Mouse (Mus musculus) telencephalon, adult 2 months (tissue): ENCODE measurements around the gene Crygf.
"Not testable (repeated sequence)": the region's sequence is repeated elsewhere in the genome, so short reads cannot be mapped to it uniquely, and the experiment has no call there.

Experiments
- DNase-seq: peaks from one replicate; pipeline ENCODE4 v3.0.0-alpha.2; 2011; ENCODE audit warnings: low read depth, low spot score

Crygf gene

DNA sequence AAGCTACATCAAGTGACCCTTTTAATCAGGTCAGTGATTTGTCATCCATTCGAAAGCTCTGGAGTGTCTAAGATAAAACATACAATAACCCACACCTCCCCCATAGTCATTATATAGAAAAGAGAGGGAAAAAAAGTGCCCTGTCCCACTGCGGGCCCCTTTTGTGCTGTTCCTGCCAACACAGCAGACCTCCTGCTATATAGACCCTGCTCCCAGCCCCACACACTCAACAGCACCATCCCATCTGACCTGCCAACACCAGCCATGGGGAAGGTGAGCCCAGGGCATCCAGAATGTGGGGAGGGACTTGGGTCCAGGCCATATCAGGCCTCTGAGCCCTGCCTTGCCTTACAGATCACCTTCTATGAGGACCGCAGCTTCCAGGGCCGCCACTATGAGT is at the start of gene Crygf:
Gene Crygf (plus strand): TSS at position 227 of the 400 bp plus-strand sequence.
- no peak for DNase-seq

GRCm38 (mm10) chr1:65925361-65926210 is 734 bp upstream of the Crygf start:
- DNase-seq: no peak

DNA sequence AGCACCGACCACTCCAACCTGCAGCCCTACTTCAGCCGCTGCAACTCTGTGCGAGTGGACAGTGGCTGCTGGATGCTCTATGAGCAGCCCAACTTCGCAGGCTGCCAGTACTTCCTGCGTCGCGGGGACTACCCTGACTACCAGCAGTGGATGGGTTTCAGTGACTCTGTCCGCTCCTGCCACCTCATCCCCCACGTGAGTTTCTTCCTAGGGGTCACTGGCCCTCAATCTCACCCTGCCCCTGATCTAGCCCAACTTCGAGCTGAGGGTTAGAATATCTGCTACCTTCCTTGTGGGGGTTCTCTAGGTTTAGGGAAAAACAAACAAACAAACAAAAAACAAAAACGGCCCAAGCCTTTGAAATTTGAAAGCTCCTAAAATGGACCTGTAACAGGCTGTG is 376 bp downstream of the Crygf start:
- not testable (repeated sequence) for DNase-seq

- DNase-seq: peak; percentile 15
Observed at GRCm38 (mm10) chr1:65930055-65930454, 3.7 kb downstream of the Crygf start.

GRCm38 (mm10) chr1:65932091-65932812 is 5.9 kb downstream of the Crygf start:
- no peak for DNase-seq
